Mouse (Mus musculus): ENCODE data around the gene Enthd1.

DNA sequence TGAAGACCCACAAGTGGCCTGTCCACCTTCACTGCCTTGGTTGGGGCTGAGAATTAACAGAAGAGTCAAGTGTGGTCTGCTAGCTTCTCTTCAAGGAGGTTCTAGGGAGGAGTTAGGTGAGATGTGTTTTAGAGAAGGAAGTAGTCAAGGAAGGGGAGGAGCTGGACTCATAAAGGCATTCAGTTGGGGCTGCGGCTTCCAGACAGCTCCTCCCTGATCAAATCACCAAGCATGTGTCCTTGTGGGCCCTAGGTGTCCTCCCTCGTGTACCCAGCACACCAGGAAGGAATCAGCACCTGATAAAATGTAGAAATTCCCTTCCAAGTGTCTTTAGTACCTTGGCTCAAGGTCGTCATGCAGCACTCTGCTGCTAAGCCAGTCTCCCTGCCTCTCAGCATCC lies 20.8 kb downstream of the Enthd1 start:
- no peak for TF ChIP-seq FLI1 (IDR thresholded peaks at IDR 0.05; ENCODE audit: low read length)
- no peak for TF ChIP-seq GATA1 (IDR thresholded peaks at IDR 0.05; ENCODE audit: borderline replicate concordance, low read length)
